Mouse (Mus musculus): ENCODE data around the gene 2010111I01Rik.

The 2010111I01Rik gene

DNA sequence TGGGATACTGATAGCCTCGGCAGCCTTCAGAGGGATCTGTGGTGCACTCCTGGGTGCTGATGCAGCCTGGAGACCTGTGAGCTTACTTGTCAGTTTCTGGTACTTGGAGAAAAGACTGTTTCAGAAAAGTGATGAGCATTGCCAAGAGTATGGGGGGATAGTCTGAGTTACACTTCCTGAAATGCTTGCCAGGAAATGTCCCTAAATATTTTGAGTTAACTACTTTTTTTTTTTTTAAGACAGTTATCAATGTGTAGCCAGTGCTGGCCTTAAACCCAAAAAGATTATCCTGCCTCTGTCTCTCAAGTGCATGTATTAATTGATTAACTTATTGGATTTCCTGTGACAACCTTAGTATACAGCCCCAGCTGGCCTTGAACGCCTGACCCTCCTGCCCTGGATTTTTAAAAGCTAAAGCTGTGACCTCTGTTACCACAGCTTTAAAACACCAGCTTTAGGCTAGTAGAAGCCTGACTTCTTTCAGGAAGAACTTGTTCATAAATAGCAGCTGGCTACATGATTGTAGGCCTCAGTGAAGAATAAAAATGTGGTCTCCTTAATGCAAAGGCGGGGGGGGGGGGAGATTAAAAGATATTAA is 150.6 kb downstream of the 2010111I01Rik start:
- no peak for DNase-seq

DNA sequence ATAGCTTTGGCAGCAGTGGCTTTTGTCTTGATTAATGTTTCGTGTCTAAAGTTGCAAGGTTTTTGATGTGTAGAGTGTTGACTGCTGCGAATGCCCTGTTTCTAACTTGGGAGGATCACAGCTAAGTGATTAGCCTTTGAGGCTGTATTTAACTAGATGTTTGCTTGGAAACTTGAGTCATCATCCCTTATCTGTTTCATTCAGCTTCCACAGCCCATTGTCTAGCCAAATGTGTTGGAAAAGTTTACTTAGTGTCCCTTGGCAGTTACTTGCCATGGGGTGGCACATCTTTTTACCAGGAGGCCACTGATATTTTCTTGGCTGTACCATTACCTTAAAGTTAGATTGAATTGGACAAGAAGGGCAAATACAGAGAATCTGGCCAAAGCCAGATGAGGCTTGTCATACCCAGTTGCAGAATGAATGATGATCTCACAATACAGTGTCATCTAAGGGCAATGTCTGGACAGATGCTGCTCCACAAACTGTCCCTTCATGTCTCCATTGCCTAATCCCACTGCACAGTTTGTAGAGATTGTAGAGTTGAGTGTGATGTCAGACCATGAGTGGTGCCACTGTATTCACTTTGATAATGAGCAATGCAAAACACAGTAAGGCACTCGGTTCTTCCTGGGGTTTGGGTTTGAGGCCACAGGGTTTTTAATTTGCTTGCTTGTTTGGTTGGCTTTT is 152.9 kb downstream of the 2010111I01Rik start:
- no peak for DNase-seq

DNA sequence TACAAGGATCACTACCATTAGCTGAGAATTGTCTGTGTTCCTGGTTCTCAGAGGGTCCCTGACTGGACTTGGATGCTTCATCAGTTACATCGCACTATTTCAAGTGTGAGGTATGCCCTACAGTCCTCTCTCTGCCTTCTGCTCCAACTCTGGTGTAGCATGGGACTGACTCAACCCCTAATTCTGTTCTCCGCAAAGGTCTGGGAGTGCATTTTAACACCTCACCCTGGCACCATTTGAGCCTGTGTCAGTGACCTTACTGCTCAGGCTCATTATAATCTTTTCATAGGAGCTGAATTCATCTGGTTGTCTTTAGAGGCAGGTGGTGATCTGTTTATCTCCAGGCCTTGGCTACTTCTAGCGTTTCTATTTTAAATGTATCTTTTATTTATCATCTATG is 154.0 kb downstream of the 2010111I01Rik start:
- DNase-seq = no peak

DNA sequence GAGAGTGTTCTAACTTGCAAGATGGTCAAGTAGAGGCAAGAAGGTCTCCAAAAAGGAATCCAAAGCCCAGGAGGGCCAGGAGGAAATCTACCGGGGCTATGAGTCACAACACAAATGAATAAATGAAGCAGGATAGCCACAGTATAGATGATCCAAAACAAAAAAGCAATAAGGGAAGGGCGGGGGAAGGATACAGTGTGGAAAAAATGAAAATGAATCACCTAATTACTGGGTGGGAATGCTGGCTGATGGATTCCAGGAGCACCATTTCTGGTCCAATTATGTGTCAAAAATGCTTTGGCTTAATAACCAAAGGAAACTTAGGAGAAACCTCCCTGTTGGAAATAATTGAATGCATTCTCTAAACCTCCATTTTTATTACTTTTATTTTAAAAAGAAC is 155.6 kb downstream of the 2010111I01Rik start:
- no peak for DNase-seq

- DNase-seq = no peak
These were observed 157.1 kb downstream of the 2010111I01Rik start for GRCm38 (mm10) chr13:63121747-63122146.

GRCm38 (mm10) chr13:63126206-63126605 is 161.5 kb downstream of the 2010111I01Rik start:
- no peak for DNase-seq

DNA sequence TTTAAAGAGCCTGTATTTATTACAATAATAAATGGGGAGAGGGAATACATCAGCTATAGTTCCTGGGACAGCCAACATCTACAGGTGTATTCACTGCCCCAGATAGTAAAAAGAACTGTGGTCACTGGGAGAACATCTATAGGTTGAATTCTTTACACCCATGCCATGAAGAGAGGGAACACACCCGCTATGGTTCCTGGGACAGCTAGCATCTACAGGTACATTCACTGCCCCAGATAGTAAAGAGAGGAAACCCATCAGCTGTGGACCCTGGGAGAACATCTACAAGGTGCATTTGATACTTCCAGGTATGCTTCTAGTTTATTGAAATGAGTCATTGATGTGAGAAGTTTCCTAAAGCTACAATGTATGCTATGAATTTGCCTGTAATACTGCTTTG is 162.8 kb downstream of the 2010111I01Rik start:
- DNase-seq = no peak

DNA sequence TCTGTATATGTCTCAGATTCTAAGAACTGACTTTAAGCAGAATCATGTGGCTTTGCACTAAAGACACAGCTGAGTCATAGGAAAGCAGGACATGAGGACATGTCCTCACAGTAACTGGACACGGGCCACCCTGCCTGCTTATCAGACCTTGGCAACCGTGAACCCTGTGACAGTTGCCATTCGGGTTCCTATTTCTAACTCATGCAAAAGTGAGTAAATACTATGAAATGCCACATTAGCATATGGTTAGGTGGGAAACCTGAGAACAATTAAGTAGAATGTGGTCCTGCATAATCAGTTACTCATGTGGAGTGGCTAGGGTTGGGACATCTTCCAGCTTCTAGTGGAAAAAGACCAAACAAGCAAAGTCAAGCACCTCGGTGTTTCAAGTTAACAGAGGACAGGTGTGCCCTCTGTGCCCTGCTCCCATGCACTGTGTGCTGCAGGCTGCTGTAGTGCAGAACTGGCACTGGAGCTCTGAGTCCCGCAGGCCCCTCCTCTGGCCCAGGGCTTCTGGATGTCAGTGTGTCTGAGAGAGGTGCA is 170.3 kb downstream of the 2010111I01Rik start:
- no peak for DNase-seq

GRCm38 (mm10) chr13:63135994-63136393 is 171.3 kb downstream of the 2010111I01Rik start:
- DNase-seq = no peak

- peak in 1 of 2 experiments; percentile 19 for DNase-seq
These were observed 172.1 kb downstream of the 2010111I01Rik start for GRCm38 (mm10) chr13:63136775-63137174.

GRCm38 (mm10) chr13:63138376-63139048 is 173.8 kb downstream of the 2010111I01Rik start:
- no peak for DNase-seq

GRCm38 (mm10) chr13:63139463-63140226 is 175.0 kb downstream of the 2010111I01Rik start:
- DNase-seq = no peak

DNA sequence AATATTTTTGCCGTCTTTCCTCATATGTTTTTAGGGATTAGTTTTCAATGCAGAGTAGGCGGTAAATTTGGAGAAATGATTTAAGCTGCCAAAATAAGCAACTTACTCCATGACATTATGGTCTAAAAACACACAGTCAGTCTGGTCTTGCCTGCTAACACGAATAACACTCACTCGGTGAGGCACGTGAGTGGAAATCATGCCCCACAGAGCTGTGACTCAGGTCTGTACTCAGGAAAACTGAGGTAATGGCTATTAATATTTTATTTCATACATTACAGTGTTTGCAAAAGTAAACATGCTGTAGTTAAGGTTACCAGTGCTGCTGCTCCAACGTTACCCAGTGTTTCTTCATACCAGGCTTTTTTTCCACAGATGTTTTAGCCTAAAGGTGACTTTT is 176.1 kb downstream of the 2010111I01Rik start:
- DNase-seq = no peak

DNA sequence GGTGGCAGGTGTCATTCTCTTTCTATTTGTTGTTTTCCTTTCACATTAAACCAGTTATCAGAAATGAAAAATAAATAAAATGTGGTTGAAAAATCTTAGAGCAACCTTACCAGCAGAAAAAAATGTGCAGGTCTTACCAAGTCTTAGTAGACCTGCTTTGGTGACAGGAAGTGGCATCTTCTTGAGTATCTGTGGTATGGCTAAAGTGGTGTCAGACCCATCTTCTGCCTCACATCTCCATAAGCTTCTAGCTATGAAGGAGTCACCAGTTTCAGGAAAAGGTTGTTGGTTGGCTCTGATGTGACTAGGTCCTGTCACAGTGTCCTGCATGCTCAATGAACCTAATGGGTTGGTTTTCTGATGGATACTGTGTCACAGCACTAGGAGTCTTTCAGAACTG is 176.6 kb downstream of the 2010111I01Rik start:
- no peak for DNase-seq

DNA sequence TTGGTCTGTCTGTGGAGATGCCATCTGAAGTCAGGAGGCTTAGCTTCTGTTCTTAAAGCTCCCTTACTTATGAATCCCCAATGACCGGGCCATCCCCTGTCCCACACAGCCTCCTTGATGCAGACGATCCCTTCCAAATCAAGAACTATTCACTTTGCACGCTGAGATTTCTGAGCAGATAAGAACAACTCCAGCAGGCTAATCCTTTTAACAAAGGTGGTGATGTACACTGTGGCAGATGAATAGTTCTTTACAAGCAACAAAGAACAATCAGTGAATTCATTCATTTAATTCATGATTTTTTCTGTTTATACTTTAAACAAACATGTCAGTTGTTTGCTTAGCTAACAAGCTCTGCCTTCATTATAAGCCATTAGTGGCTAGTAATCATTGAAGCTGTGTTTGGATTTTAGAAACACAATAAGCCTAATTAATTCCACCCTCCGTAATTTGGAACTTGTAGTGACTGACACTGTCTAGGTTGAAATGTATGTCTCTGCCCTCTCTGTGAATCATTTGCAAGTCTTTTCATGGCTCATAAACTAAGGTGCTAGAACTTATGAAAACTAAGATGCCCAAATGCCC is 182.0 kb downstream of the 2010111I01Rik start:
- no peak for DNase-seq

GRCm38 (mm10) chr13:63148157-63148556 is 183.5 kb downstream of the 2010111I01Rik start:
- DNase-seq = no peak

GRCm38 (mm10) chr13:63150470-63151020 is 185.9 kb downstream of the 2010111I01Rik start:
- no peak for DNase-seq

DNA sequence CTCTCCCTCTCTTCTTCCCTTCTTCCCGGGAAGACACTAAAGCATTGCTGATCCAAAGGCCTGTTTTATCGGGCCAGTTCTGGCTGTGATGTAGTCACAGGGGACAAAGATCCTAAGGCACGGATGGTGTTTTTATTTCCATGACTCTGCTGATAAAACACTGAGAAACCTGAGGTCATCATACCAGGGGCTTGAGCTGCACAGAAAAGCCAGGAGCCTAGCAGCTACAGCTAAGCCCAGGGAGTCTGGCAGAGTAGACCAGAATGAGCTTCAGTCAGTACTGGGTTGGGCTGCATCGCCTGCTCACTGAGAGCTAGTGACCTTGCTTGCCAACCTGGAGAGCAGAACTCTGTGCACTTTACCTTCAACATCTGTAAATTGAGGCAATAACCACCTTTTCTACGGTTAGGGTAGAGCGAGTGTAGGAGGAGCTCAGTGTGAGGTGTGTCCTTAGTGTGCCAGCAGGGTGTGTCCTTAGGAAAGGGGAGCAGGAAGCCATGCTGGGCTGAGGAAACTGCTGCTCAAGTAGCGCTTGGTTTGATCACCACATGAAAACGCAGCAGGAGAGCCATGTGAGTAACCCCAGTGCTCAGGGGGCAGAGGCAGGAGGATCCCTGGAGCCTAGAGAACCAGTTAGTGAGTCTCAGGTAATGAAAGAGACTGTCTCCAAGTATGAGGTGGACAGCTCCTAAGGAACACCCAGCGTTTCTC is 186.5 kb downstream of the 2010111I01Rik start:
- no peak for DNase-seq

DNA sequence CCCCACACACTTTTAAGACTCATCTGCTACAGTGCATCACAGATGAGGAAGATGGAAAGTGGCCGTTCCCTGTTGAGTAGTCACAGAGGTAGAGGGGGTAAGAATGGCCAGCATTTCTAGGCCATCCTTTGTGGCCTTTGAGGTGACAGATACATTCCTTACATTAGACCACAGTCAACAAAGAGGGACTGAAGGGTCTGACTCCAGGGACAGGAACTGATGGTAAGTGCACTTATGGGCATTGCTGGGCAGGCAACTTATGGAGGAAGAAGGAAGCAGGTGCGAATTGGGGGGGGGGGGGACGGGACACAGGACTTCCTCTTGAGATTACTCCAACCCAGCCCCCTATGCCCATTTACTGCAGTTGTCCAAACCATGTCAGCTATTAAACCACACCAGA is 187.8 kb downstream of the 2010111I01Rik start:
- DNase-seq = no peak

GRCm38 (mm10) chr13:63153397-63153796 is 188.7 kb downstream of the 2010111I01Rik start:
- DNase-seq = no peak

- peak; percentile 59 to 69 for DNase-seq
These were observed 190.3 kb downstream of the 2010111I01Rik start for GRCm38 (mm10) chr13:63154851-63155571.
